ENCODE assay signal across 8 mouse cellular contexts in the genomic region with DNA sequence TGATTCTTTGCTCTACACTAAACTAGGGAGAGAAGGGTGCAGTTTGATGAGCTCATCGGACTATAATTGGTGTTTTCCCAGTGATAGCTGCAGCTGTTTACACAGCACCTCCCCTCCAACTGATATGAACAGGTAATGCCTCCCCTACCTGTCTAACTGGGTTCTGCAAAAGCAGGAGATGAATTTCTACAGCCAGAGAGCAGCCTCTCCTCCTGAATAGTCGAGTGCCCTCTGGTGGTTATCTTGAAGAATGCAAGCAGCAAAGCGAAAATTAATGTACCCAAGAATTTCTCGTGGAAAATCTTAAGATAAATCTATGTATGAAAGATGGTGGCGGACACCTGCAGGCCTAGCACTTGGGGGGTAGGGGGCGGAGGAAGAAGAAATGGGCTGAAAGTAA. TPM values are rescaled to one million over a fixed set of nuclear protein-coding genes. Genes with fewer than 3 reads are reported as not detected.
DNase-seq lines count a peak whose midpoint lies in the region; ATAC-seq and TF ChIP-seq lines count a peak whose summit lies in the region.

No protein-coding gene starts in this region.

- H3K27ac ChIP-seq in left cerebral cortex, adult 2 months, result no peak overlapping the region
- H3K27ac ChIP-seq in cerebellum, adult 2 months (ENCODE audit: insufficient read depth, low read length), result no peak overlapping the region
- H3K27ac ChIP-seq in heart, postnatal 0 days (ENCODE audit: low read depth), result no peak overlapping the region

- peak overlapping the region; percentile 56 for H3K4me2 ChIP-seq in heart, postnatal 0 days (ENCODE audit: low read depth, low read length)

- TF ChIP-seq CTCF in left cerebral cortex, adult 2 months (IDR thresholded peaks at IDR 0.05), result peak; percentile 97
- TF ChIP-seq CTCF in G1E (IDR thresholded peaks at IDR 0.05; ENCODE audit: low read depth, low read length), result peak; percentile 81
- peak; percentile 55 for TF ChIP-seq CTCF in cerebellum, adult 2 months (IDR thresholded peaks at IDR 0.05; ENCODE audit: borderline replicate concordance, insufficient read depth, low read depth, low read length)
- peak; percentile 86 for TF ChIP-seq CTCF in heart, postnatal 0 days (IDR thresholded peaks at IDR 0.05; ENCODE audit: low read depth)

- TF ChIP-seq POLR2A in cerebellum, adult 2 months (IDR thresholded peaks at IDR 0.05; ENCODE audit: borderline replicate concordance, insufficient read depth, low read length), result no peak

- H3K4me1 ChIP-seq in G1E (ENCODE audit: insufficient read depth, low read depth, low read length), result peaks cover 26% of the 10 kb centered on the region
- H3K4me1 ChIP-seq in cerebellum, adult 2 months (ENCODE audit: control insufficient read depth, insufficient read depth, low read length), result no peaks in the 10 kb centered on the region
- 0 out of 2 replicates have a peak, but pooled peaks cover 3% of the 10 kb centered on the region for H3K4me1 ChIP-seq in heart, postnatal 0 days (ENCODE audit: control insufficient read depth, insufficient read depth)

- peaks cover 6% of the 10 kb centered on the region; the same call in 1 of the 2 replicates for H3K27me3 ChIP-seq in G1E (ENCODE audit: insufficient read depth, low read length)
- no peaks in the 10 kb centered on the region for H3K27me3 ChIP-seq in cerebellum, adult 2 months (ENCODE audit: control insufficient read depth, insufficient read depth, low read length)
- no peaks in the 10 kb centered on the region for H3K27me3 ChIP-seq in heart, postnatal 0 days (ENCODE audit: control insufficient read depth, insufficient read depth, low read length)

- WGBS in cerebellum, adult 2 months, result 8% methylated on average over 6 of the region's 6 CpGs
- WGBS in heart, postnatal 0 days, result 7% methylated on average over 6 of the region's 6 CpGs

- no peak for TF ChIP-seq EP300 in heart, postnatal 0 days (IDR thresholded peaks at IDR 0.05; ENCODE audit: low read depth)

- no peaks in the 10 kb centered on the region for H3K9me3 ChIP-seq in G1E (replicated peaks)
- no peaks in the 10 kb centered on the region; the same call in 1 of the 2 replicates for H3K9me3 ChIP-seq in heart, postnatal 0 days (replicated peaks; ENCODE audit: control insufficient read depth, low read length)

- intact Hi-C loops in left cerebral cortex, adult 2 months (cut with DNase I), result loop anchor here (1.0 kb wide), 1 partner anchor 21 kb away; no protein-coding TSS in a partner anchor

- peak; percentile 36 to 52 for DNase-seq in left cerebral cortex, adult 2 months (ENCODE audit: extremely low spot score in 1 of 2, low spot score in 2 of 2)
- no peak for DNase-seq in left cerebral cortex, adult 11 months (ENCODE audit: low spot score)
- DNase-seq in G1E (ENCODE audit: low spot score), result peak; percentile 60
- peak; percentile 48 to 59 for DNase-seq in cerebellum, adult 2 months
- DNase-seq in heart, postnatal 0 days (ENCODE audit: low spot score), result peak; percentile 59
- DNase-seq in layer of hippocampus, postnatal 14 days (ENCODE audit: low spot score in 2 of 2), result peak; percentile 46 to 52
- DNase-seq in mesoderm, embryonic 11.5 days (ENCODE audit: low read depth, low spot score), result peak; percentile 68

- ATAC-seq in G1E (ENCODE audit: extremely low read depth, insufficient number of reproducible peaks, low FRiP score, poor library complexity, severe bottlenecking), result no peak
- ATAC-seq in heart, postnatal 0 days (ENCODE audit: insufficient read depth, low read depth), result no peak
- ATAC-seq in activated CD4-positive, CD25-positive, alpha-beta regulatory T cell, adult 4 months, result no peak

- no peak overlapping the region; the same call in 1 of the 2 replicates for H3K9ac ChIP-seq in heart, postnatal 0 days (replicated peaks; ENCODE audit: low read depth, low read length)

- no peak overlapping the region for H3K4me3 ChIP-seq in left cerebral cortex, adult 2 months
- no peak overlapping the region for H3K4me3 ChIP-seq in G1E (ENCODE audit: low read depth, low read length)
- peak overlapping the region; percentile 23 for H3K4me3 ChIP-seq in cerebellum, adult 2 months (replicated peaks; ENCODE audit: insufficient read depth, low read depth, low read length)
- peak overlapping the region; percentile 45 for H3K4me3 ChIP-seq in heart, postnatal 0 days (ENCODE audit: low read depth, low read length)

- H3K36me3 ChIP-seq in G1E (replicated peaks), result no peaks in the 10 kb centered on the region
- H3K36me3 ChIP-seq in heart, postnatal 0 days (replicated peaks; ENCODE audit: control insufficient read depth, insufficient read depth, low read length), result no peaks in the 10 kb centered on the region

RNA-seq across cellular contexts. Expression of a gene that starts 52.1 kb away (rescaled TPM):
- total RNA-seq in left cerebral cortex, adult 2 months (2021), result 100 to 1,000 TPM; 120 to 121 TPM
- total RNA-seq in G1E (2014; fragmentation: Nextera tagmentation) (15.8 and 18.3 TPM in 2 replicates), G1E (2017) (11.1 and 12.3 TPM in 2 replicates)
- 2.4 and 3.6 TPM in 2 replicates for polyA plus RNA-seq in G1E (2012)
- 133 and 151 TPM in 2 replicates for polyA plus RNA-seq in cerebellum, adult 2 months (2012; rRNA removed)
- 58.4 and 60.1 TPM in 2 replicates for total RNA-seq in heart, postnatal 0 days (2014; rRNA removed; ENCODE audit: low replicate concordance)
- 43.0 and 51.1 TPM in 2 replicates for polyA plus RNA-seq in heart, postnatal 0 days (2015; fragmentation: Nextera tagmentation; extraction: Ambion mirVana)
- total RNA-seq in layer of hippocampus, postnatal 14 days (2021), result 10 to 100 TPM; 62.6 to 65.3 TPM
- polyA plus RNA-seq in activated CD4-positive, CD25-positive, alpha-beta regulatory T cell, adult 4 months (2017; shearing (Covaris generic)), result 10 to 100 TPM; 14.5 to 28.0 TPM

Comparison
In these comparisons a context has a peak if more than half of its experiments do, and no peak if none do; other contexts are left out.
1. H3K4me3 ChIP-seq: peak in cerebellum, adult 2 months (single experiment) and heart, postnatal 0 days (single experiment); none in left cerebral cortex, adult 2 months (single experiment) and G1E (single experiment).
2. Peak in every context shown above with its lines, with median percentiles within 50 percentile points of each other: CTCF ChIP-seq.